Mouse (Mus musculus) layer of hippocampus, adult 8-10 months (tissue): Measurements from ENCODE around the gene Epdr1. TPM values are rescaled to one million over a fixed set of nuclear protein-coding genes. Genes with fewer than 3 reads are reported as not detected.
A peak's percentile ranks its signal among the peaks of the same experiment; 100 is the strongest.

Experiments used
- DNase-seq, 2 experiments: peaks; one replicate each; pipeline ENCODE4 v3.0.0; 2022; ENCODE audit warnings: low spot score in 2 of 2
- total RNA-seq, 4 experiments: library from RNA; stranded (reverse); gene quantifications; 2 replicates each; pipeline ENCODE4 v1.2.4; 2022

Epdr1 gene
- 100 to 1,000 TPM; 106 to 128 (median 117) TPM for total RNA-seq

DNA sequence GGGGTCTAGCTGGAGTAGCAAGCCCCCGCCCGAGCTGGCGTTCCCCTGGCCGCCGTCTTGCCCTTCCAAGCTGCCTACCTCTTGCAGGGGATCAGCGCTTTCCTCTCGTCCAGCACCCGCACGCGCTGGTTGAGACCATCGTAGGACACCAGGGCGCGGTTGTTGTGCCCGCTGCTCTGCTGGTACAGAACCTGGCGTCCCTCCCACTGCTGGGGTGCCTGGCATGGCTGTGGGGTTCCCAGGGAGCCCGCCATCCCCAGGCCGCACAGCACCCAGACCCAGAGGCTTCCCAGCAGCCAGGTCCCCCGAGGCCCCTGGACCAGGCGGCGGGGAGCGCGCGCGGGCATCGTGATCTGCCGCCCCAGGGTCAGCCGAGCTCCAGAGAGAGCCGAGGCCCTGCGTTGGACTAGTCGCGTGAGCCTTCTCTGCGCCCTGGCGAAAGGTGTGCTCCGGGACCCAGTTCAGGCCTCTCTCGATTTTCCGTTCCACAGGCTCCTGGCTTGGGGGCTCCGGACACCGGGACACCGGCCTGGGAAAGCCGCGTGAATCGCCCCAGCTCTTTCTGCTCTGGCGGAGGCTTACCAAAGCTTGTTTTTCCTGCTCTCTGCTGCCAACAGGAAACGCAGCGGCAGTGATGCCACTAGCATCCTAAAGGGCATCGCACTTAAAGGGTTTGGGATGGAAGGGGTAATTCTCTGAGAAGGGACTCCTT, at the start of gene Epdr1:
Gene Epdr1 (minus strand): TSS at position 712 of the 712 bp plus-strand sequence.
- DNase-seq, result peak; percentile 57 to 74

DNA sequence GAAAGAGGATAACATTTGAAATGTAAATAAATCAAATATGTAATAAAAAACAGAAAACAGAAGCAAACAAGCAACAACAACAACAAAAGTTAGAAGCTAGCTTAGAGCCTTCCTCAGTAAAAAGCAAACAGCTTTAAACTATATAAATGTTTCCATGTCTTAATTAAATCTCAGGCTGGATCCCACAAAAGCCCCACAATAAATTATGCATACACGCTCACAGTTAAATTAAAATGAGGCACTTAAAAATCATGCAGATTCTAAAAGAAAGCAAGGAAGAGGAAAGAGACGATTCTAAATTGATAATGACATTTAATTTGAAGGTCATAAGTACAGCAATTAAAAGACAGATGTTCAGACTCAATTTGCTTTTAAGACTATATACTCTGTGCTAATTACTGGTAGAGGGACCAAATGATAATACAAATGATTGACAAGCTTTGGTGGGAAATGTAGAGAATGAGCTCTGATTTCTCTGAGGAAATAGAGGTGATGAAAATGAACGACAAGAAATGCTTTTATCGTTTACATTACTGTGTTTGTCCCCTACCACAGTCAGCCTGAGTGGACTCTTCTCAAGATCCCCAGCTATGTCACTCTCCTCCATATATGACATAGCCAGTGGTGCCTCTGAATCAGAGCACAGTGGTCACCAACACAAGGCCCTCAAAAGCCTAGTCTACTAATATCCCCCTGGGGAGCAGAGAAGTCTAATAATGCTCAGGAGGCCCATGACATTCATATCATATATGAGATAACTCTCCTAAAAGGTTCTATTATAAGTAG, 48.8 kb upstream of the Epdr1 start:
- DNase-seq, result no peak

DNA sequence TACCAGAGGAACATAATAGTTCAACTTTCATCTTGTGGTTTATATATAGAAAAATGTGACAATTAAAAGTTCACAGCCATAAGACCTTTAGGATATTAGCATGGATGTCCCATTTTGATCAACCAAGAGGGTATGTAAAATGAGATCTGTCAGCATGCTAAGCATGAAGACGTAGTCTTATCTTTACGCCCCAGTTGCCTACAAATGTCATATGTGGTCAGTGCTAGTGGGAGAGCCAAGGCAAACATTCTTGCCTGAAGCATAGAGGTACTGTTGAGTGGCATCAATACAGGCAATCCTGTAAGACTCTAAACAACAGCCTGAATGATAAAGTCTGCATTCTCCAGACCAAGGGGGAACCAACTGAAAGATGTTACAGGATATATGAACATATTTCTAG, 32.7 kb upstream of the Epdr1 start:
- DNase-seq, result no peak

DNA sequence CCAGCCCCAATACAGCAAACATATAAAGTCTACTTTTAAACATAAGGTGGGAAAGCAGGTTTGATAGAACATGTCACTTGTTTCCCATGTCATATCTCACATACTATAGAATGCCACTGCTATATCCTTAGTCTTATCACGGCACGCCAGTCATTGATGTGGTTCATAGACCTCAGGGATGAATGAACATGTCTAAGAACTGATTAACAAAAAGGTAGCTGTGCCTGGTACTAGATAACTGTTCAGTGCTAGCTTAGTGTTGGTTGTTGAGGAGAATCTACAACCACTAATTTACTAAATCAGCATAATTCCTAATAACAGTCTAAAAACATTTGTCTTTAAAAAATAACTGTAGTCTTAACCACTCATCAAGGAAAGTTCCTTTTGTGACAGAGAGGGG, 30.1 kb upstream of the Epdr1 start:
- DNase-seq, result no peak

DNA sequence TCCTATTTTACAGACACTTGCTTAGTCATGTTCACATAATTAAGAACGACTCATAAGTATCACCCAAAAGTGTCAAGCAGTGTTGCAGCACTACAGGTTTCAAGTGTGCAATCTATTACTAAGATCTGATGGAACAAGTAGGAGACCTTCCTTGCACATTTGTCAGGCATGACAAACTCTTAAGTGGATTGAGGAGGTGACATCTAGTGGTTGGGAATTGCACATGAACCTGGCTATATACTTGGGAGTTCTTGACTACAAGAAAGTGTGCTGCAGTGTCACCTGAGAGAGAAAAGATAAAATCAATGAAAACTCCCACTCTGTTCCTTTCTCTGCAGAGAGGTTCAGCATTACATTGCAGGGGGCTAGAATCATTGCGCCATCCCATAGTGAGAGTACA, 24.5 kb upstream of the Epdr1 start:
- no peak for DNase-seq

DNA sequence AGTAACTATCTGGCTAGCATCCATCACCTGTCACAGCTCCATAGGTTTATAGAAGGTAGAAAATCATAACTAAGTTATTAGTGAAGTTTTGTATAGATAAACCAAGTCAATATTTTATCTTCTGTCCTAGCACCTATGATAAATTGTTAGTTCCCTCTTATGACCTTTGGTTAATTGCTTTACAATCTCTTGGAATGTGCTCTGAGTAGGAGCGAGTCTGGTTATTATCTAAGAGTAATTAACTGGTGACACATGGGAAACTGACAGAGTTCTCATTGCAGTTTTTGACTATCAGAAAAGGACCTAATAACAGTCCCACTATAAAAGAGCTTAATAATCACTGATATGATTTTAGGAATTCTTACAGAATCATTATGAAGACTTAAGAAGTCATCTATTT, 23.8 kb upstream of the Epdr1 start:
- DNase-seq, result no peak

DNA sequence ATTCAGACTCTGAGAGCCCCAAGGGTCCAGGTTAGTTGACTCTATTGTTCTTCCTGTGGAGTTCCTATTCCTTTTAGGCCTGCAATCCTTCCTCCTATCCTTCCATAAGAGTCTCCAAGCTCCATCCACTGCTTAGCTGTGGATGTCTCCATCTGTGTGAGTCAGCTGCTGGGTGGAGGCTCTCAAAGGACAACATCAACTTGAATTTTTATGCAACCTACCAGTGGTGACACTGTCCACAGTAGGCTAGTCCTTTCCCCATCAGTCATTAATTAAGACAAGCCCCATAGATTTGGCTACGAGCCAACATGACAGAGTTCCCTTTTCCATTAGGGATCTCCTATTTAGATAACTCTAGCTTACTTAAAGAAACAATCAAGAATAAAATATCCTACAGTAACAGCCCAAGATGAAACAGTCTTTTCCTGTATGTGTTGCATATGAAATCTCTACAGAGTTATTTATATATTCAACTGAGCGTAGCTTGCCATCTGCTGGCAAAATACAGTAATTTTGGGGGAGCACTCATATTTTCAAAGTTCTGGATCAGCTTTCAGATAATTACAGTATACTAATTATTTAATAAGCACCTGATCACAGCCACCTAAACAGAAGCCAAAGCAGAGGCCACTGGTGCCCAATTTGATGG, 20.6 kb upstream of the Epdr1 start:
- no peak for DNase-seq

DNA sequence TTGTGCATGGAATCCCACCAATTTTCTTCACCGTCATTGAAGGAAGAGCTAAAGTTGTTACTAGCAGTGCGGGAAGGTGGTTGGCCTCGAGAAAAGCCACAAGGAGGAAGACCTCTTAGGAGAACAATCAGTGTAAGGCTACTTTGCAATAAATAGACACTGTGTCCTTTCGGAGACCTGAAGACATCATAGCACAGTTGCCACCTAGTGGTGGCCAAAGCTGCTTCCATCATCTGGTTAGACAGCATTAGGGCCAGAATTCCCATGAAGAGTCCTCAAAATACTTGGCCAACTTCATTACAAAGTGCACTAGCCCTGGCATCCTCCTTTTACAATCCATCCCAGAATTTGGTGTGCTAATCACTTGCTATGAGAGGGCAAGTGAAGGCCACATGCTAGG, 16.4 kb upstream of the Epdr1 start:
- DNase-seq, result no peak

DNA sequence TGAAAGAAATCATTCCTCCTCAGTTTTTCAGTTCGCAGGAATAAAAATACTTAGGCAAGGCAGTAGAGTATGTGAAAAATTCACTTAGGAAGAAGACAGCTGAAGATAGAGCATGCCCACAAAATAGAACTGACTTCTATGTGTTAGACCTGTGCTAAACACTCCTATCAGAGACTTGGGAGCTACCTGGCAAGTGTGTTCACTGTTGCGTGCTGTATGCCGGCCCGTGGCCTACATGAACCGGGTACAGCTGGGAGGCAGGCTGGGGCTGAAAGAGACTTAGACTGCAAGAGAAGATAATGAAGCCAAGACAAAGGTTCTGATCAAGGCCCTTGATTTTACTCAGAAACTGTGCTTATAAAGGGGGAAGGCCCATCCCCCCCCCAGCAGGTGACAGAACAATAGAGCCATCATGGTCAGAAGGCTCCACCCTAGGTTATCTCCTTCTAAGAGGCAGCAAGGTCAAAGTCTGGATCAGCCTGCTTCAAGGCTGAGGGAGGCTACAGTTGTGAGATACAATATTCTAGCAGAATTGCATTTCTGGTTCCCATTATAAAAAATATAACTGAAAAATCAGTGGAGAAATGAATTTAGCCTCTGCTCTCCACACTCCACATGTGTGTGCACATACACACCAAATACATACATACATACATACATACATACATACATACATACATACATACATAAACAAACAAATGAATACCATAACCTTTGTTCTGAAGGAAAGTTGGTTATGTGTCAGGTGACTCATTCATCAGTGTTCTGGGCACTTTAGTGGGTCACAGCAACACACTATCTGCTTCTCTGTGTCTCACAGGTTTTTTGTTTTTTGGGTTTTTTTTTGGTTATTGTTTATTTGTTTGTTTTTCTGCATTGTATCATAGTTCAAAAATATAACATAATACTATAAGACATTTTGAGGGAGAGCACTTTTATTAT, 11.3 kb upstream of the Epdr1 start:
- DNase-seq, result no peak

DNA sequence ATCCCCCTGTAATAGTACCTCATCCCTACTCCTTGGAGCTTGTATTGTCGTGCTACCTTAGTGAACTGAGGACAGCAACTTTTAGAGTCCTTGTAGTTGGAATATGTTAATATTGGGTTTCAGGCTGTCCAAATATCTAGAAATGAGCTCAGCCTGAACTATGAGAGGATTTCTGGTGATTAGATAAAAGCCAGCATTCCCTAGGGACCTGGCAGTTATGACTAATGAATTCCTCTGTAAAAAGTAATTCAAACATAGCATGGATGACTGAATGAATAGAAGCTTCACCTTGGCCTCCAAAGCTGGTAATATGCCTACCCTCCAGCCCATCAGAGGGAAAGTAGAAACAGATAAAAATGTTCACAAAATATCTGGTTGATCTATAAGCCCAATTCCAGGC, 6.7 kb upstream of the Epdr1 start:
- DNase-seq, result no peak

DNA sequence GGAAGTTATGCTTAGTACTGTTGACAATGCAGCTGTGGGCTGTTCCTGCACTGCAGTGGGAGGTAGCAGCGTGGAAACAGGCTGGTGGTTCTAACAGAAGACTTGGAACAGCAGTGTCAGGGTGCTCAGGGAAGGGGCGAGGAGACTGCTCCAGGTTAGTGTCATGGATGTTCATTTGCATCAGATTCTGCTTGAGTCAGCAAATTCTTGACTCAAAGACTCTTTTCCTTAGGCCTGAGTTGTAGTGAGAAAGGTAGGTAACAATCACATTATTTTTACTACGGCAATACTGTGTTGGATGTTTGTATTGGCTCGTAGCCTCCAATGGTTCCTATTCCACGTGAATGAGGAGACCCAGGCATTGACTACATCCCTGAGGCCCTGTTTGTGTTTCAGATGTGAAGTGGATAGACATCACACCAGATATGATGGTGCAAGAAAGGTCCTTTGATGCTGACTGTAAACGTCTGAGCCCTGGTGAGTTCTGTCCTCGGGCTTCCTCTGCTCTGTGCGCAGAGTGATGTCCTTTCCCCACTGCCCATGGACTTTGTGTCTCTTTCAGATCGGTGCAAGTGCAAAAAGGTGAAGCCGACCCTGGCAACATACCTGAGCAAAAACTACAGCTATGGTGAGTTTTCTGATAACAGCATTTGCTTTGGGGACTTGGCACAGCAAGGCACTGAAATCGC, 5.0 kb upstream of the Epdr1 start:
- DNase-seq, result no peak

DNA sequence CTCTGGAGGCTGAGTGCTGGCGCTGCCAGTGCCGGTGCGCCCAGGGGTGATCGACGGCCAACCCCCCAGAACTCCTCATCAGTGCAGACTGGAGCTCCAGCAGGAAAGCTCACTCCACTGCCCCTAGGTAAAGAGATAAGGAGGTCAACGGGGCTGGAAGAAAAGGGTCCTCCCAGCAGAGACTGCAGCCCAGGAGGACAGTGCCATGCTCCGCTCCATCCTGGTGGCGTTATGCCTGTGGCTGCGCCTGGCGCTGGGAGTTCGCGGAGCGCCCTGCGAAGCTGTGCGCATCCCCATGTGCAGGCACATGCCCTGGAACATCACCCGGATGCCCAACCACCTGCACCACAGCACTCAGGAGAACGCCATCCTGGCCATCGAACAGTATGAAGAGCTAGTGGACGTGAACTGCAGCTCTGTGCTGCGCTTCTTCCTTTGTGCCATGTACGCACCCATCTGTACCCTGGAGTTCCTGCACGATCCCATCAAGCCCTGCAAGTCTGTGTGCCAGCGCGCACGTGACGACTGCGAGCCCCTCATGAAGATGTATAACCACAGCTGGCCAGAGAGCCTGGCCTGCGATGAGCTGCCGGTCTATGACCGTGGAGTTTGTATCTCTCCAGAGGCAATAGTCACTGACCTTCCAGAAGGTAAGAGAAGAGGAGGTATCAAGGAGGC, 3.6 kb upstream of the Epdr1 start:
- no peak for DNase-seq

DNA sequence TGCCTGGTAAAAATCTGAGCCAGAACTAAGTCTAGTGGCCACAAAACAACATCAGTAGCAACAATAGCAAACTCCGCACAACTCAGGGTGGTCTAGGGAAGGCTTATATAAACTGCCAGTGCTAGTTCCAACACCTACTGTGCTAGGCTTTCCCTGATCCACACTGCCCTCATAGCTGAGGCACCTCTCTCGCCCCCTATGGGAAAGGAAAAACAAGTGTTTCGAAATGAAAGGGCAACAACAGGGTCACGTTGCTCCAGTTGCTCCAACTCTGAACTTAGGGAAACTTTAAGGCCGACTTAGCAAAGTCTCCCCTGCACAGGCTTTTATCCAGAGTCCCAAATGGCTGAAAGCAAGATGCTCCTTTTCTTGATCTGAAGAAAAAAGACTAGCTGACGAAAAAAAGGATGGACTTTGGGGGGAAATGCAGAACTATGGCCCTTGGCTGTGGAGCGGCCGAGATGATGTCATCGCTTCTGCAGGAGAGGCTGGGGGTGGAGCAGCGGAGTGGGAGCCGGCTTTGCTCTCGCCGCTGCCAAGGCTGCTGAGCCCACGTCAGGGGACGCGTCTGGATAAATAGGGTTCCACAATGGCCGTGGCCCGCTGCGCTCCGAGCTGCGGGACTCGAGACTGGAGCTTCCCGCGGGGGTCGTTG, 3.0 kb upstream of the Epdr1 start, which contains the start of gene Sfrp4:
Gene Sfrp4 (plus strand): TSS at position 532 of the 655 bp plus-strand sequence.
- DNase-seq, result peak; percentile 33 to 45

DNA sequence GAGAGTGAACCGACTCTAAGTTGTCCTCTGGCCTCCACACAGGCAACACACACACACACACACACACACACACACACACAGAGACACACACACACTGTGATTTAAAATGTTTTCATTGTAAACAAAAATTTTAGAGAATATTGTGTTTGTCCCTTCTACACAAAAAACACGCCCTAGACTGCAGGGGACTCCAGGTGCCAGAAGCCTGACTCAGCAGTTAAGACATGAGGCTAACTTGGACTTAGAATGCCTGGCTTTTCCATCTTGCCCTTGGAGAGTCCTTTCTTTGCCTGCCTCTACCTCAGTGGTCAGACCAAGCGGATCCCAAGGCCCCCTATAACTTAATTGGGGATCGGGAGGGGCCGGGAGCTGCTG, 899 bp downstream of the Epdr1 start:
- DNase-seq, result no peak

DNA sequence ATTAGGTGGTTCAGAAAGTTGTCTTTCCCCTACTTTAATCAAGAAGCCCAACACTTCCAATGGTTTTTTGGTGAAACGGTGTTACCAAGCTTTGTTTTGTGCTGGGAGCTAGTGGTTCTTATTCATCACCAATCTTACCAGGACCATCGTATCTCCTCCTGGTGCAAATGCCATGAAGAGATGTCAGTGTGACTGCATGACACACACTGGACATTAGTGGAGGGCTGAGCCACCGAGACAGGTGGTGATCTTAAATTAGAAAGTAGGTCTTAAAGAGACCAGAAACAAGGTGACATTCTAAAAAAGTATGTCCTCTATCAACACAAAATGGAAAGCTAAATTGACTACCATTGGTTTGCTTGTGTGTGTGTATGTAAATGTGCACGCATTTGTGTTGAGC, 1.6 kb downstream of the Epdr1 start:
- DNase-seq, result no peak

DNA sequence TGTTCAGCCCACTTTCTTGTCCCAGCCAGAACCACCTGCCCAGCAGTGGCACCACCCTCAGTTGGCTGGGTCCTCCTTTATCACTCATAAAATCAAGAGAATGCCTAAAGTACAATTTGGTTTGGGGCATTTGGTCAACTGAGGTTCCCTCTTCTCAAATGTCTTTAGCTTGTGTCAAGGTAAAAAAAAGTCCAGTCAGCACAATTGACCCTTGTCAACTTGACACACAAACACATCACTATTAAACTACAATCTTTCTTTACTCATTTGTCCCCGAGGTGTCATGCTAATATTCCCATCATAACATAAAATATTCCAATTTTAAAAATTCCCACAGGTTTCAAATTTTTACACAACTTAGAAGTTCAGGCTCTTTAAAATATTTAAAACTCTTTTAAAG, 5.4 kb downstream of the Epdr1 start:
- DNase-seq, result no peak

DNA sequence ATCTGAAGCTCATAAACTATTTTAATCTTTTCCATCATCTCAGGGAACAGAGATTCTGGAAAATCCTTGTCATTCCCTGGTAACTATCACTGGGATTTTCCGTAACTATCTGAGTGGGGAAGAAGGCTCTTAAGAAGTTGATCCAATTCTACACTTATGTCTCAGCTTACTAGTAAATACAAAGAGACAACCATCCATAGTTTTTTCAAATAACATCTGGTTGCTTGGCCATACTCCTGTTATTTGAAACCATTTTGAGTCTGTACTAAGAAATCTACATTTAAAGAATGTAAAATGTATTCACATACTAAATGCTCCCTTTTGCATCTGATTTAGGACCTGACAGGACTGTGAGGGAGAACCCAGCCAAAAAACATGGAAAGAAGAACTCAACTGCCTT, 6.3 kb downstream of the Epdr1 start:
- no peak for DNase-seq

DNA sequence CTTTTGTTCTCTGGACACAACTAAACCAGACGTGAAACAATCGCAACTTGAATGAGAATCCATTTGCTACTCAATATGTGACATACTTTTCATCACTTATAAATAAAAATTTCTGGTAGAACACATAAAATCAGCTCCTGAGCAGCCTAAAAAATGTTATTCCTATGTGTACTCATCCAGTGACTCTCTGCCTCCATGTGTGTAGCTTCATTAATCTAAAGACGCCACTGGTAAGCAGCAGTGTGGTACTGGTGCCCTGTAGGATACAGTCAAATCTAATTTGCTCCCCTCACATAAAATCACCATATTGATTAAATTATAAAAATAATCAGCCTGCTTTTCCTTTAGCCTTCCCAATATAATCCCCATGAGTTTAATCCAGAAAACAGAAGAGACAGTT, 6.8 kb downstream of the Epdr1 start:
- DNase-seq, result no peak

DNA sequence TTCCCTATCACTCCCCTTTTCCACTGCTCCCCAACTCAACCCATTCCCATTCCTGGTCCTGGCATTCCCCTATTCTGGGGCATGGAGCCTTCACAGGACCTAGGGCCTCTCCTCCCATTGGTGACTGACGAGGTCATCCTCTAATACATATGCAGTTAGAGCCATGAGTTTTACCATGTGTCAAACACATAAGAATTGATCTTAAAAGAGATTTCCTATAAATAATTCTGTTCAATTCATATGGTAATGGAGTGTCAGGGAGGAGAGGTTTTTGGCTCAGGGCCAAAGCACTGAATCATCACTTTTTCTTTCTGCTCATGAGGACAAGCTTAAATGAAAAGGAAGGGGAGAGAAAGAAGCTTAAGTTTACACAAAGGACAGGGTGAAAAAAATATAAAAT, 7.4 kb downstream of the Epdr1 start:
- no peak for DNase-seq

DNA sequence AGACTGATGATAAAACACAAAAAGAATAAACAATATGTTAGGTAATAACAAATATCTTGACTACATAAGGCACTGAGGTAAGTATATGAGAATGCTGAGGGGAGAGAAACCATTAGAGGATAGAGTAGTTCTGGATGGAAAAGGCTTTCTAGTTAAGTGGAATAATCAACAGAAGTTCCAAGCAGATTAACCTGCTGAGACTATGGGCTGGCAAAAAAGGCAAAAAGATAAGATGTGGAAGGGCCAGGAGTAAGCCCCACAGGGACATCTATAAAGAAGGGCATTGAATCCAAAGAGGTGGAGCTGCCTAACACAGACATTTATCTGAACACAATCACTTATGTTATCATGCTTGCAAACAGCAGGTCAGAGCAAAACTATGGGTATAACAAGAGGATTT, 11.6 kb downstream of the Epdr1 start:
- no peak for DNase-seq
